Mouse (Mus musculus): ENCODE results near the gene Ccdc87. TPM values are rescaled to one million over a fixed set of nuclear protein-coding genes. Genes with fewer than 3 reads are reported as not detected.
"Not testable (repeated sequence)": the region's sequence is repeated elsewhere in the genome, so short reads cannot be mapped to it uniquely, and the experiment has no call there.

Gene Ccdc87
- polyA plus RNA-seq, 1 experiment from 2014 or later, result 0.36 TPM

DNA sequence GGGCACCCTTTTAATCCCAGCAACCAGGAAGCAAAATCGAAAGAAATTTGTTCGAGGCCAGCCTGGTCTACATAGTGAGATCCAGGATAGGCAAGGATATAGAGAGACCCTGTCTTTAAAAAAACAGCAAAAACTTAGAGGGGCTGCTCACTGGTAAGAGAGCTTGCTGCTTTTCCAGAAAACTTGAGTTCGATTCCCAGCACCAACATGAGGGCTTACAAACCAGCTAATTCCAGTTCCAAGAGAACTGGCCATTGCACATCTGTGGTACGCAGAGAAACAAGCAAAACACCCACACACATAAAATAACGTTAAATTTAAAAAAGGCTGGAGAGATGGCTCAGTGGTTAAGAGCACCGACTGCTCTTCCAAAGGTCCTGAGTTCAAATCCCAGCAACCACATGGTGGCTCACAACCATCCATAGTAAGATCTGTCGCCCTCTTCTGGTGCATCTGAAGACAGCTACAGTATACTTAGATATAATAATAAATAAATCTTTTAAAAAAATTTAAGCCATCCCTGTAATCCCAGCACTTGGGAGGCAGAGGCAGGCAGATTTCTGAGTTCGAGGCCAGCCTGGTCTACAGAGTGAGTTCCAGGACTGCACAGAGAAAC, 26.7 kb upstream of the Ccdc87 start:
- not testable (repeated sequence) for H3K27me3 ChIP-seq, H3K36me3 ChIP-seq, H3K9me3 ChIP-seq, ATAC-seq
- Histone ChIP-seq H3K27ac (peak overlapping the region; percentile 87; the same call in 1 of the 2 replicates), H3K4me2 (replicated peaks) (peak overlapping the region; percentile 97), H3K4me3 (replicated peaks) (peak overlapping the region; percentile 88), H3K9ac (replicated peaks) (peak overlapping the region; percentile 79), H3K4me1 (replicated peaks) (peaks cover 34% of the 10 kb centered on the region)
- WGBS, result 84% methylated on average over 8 of the region's 8 CpGs

DNA sequence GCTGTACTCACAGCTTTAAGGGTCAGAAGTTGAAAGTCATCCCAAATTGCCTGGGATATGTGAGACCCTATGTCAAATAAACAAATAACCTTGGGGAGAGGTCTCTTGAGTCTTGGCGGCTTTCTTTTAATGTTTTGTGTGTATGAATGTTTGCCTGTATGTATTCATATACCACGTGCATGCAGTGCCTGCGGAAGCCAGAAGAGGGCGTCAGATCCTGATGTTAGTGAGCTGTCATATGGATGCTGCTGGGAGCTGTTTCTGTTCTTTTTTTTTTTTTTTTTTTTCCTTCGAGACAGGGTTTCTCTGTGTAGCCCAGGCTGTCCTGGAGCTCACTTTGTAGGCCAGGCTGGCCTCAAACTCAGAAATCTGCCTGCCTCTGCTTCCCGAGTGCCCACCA, 26.2 kb upstream of the Ccdc87 start:
- H3K36me3 ChIP-seq, result no peaks in the 10 kb centered on the region
- 83% methylated on average over 6 of the region's 6 CpGs for WGBS
- peaks cover 29% of the 10 kb centered on the region for H3K4me1 ChIP-seq (replicated peaks)
- H3K27me3 ChIP-seq, result no peaks in the 10 kb centered on the region
- H3K9ac ChIP-seq (replicated peaks), result no peak overlapping the region
- H3K4me3 ChIP-seq (replicated peaks), result no peak overlapping the region
- H3K9me3 ChIP-seq, result peaks cover 7% of the 10 kb centered on the region; the same call in 1 of the 2 replicates
- ATAC-seq, result no peak
- H3K27ac ChIP-seq, result no peak overlapping the region
- no peak overlapping the region for H3K4me2 ChIP-seq (replicated peaks)

DNA sequence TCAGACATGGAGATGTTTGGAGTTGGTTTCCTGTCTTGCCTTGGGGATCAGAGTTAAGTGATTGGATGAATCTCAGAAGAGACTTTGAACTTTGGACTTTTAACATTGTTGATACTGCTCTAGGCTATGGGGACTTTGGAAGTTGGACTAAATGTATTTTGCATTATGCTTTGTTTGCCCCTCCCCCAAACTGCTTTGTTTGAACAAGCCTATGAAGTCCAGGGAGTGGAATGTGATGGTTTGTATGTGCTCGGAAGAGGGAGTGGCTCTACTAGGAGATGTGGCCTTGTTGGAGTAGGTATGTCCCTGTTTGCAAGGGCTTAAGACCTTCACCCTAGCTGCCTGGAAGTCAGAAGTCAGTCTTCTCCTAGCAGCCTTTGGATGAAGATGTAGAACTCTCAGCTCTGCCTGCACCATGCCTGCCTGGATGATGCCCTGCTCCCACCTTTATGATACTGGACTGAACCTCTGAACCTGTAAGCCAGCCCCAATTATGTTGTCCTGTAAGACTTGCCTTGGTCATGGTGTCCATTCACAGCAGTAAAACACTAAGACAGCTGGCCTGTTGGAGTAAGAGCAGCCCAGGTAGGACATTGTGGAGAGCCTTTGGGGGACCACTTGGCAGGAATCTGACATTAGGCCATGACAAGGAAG, 21.9 kb upstream of the Ccdc87 start:
- 64% methylated on average over 1 of the region's 1 CpGs for WGBS
- Histone ChIP-seq H3K27me3 (no peaks in the 10 kb centered on the region), H3K27ac (no peak overlapping the region), H3K4me2 (replicated peaks) (no peak overlapping the region), H3K36me3 (no peaks in the 10 kb centered on the region), H3K9ac (replicated peaks) (no peak overlapping the region), H3K4me3 (replicated peaks) (no peak overlapping the region), H3K9me3 (peaks cover 7% of the 10 kb centered on the region; the same call in 1 of the 2 replicates), H3K4me1 (replicated peaks) (0 out of 2 replicates have a peak, but pooled peaks cover under 1% of the 10 kb centered on the region)
- no peak for ATAC-seq

DNA sequence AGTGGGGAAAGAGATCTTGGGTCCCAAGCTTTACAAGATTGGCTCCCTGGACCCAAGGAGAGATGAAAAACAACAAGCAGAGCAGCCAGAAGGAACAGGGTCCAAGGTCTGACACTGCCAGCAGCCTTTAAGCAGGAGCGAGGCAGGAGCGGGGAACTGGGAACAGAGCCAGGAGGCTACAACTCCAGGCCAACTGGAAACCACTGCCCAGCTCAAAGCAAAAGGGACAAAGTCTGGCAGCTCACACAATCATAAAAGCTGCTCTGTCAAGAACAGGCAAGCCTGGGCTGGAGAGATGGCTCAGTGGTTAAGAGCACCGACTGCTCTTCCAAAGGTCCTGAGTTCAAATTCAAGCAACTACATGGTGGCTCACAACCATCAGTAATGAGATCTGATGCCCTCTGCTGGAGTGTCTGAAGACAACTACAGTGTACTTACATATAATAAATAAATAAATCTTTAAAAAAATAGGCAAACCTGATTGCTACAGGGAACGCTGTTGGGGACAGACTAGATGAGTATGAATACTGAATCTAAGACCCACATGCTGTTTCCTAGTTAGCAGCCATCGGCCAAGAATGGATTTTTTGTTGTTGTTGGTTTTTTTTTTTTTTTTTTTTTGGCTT, 18.4 kb upstream of the Ccdc87 start:
- Histone ChIP-seq H3K9me3 (peaks cover under 1% of the 10 kb centered on the region; the same call in 1 of the 2 replicates), H3K27me3 (no peaks in the 10 kb centered on the region), H3K4me1 (replicated peaks) (no peaks in the 10 kb centered on the region), H3K36me3 (peaks cover 17% of the 10 kb centered on the region), H3K27ac (no peak overlapping the region), H3K4me2 (replicated peaks) (no peak overlapping the region), H3K9ac (replicated peaks) (no peak overlapping the region), H3K4me3 (replicated peaks) (no peak overlapping the region)
- WGBS, result 85% methylated on average over 5 of the region's 5 CpGs
- no peak for ATAC-seq

DNA sequence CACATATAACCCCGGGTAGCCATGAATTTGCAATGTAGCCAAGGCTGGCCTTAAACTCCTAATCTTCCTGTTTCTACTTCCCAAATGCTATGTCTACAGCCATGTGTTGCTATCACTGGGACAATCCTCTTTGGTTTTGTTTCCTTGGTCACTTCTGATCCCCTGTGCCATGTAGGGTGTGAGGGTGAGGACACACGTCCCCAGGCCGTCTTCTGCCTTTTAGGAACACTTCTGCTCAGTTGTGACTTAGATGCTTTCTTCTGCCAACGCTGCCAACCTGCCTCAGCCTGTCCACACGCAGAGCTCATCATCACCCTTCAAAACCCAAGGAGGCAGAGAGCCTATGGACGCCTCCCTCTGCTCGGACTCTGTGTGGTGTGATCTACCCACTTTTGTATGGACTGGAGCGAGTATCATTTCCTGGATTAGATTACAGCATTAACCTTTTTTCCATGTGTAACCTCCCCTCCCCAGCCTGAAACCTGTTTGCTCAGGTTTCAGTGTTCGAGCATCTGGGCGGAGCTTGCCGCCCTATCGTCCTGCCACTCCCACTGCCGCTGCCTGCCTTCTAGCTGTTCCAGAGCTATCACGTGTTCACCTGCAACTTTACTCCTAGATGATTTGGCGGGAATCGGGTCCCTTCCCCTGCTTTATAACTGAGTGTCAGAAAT, 10.6 kb upstream of the Ccdc87 start:
- no peak overlapping the region for H3K27ac ChIP-seq
- no peak overlapping the region for H3K4me3 ChIP-seq (replicated peaks)
- peaks cover 32% of the 10 kb centered on the region for H3K36me3 ChIP-seq
- no peaks in the 10 kb centered on the region for H3K9me3 ChIP-seq
- 69% methylated on average over 16 of the region's 16 CpGs for WGBS
- no peak overlapping the region for H3K9ac ChIP-seq (replicated peaks)
- no peak for ATAC-seq
- H3K4me2 ChIP-seq (replicated peaks), result no peak overlapping the region
- H3K27me3 ChIP-seq, result no peaks in the 10 kb centered on the region
- H3K4me1 ChIP-seq (replicated peaks), result peaks cover 7% of the 10 kb centered on the region

DNA sequence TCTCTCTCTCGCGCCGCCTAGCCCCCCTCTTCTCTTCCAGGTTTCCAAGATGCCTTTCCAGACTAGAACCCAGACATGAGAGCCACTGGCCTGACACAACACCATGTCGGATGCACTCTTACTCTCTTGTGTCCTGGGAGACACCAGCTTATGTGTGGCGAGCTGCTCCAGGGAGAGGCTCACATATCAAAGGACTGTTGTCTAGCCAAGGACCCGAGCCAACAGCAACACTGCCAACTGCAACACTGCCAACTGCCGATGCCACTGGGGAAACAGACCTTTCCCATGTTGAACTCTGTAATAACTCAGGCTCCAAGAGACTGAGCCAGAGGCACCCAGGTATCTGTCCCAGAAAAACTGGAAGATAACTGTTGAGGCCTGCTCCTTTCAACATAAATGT, 10.0 kb upstream of the Ccdc87 start:
- Histone ChIP-seq H3K4me1 (replicated peaks) (peaks cover 7% of the 10 kb centered on the region), H3K4me2 (replicated peaks) (no peak overlapping the region), H3K36me3 (peaks cover 32% of the 10 kb centered on the region), H3K9ac (replicated peaks) (no peak overlapping the region), H3K27me3 (no peaks in the 10 kb centered on the region), H3K27ac (no peak overlapping the region), H3K9me3 (no peaks in the 10 kb centered on the region), H3K4me3 (replicated peaks) (no peak overlapping the region)
- no peak for ATAC-seq
- WGBS, result 64% methylated on average over 7 of the region's 7 CpGs

DNA sequence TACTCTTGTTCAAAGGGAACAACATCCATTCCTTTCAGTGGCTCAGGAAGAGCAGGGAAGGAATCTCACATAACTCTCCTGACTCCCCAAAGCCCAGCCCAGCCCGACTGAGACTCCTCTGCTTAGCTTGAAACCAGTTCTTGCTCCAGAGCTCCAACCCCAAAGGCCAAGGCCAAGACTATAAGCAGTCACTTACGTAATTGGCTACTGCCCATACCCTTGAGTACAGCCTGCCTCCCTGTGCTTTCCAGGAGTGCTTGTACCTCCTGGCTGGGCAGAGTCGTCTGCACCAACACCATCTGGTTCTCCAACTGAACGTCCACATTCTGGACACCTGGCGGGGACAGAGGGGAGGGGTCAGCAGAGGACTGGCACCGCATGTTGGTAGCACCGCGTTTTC, 5.2 kb upstream of the Ccdc87 start:
- no peak overlapping the region for H3K4me2 ChIP-seq (replicated peaks)
- H3K36me3 ChIP-seq, result peaks cover 10% of the 10 kb centered on the region; the same call in 1 of the 2 replicates
- no peaks in the 10 kb centered on the region for H3K27me3 ChIP-seq
- no peak overlapping the region for H3K27ac ChIP-seq
- 90% methylated on average over 8 of the region's 8 CpGs for WGBS
- ATAC-seq, result no peak
- no peak overlapping the region for H3K4me3 ChIP-seq (replicated peaks)
- no peak overlapping the region for H3K9ac ChIP-seq (replicated peaks)
- no peaks in the 10 kb centered on the region for H3K9me3 ChIP-seq
- peaks cover 19% of the 10 kb centered on the region for H3K4me1 ChIP-seq (replicated peaks)

DNA sequence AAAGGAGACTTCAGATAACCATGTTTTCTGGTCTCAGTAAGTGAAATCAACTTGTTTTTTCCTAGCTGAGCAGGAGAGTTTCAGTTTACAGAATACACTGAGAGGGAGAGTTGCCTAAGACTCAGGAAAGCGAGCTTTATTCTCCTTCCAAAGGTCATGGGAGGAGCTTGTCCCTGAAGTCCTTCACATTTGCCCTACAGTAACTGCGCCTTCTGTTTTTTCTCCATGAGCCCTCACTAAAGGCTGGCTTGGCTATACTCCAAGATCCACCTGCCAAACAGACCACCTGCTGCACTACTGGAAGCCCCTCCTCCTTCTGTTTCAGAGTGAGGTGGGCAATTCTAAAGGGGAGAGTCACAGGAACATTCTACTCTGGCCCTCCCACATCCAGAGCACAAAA, 3.1 kb upstream of the Ccdc87 start:
- H3K4me1 ChIP-seq (replicated peaks), result peaks cover 26% of the 10 kb centered on the region
- peaks cover 16% of the 10 kb centered on the region for H3K27me3 ChIP-seq
- no peak overlapping the region for H3K4me2 ChIP-seq (replicated peaks)
- no peak overlapping the region for H3K27ac ChIP-seq
- 0 out of 2 replicates have a peak, but pooled peaks cover 5% of the 10 kb centered on the region for H3K36me3 ChIP-seq
- WGBS, result 83% methylated on average over 2 of the region's 2 CpGs
- no peak overlapping the region for H3K9ac ChIP-seq (replicated peaks)
- H3K9me3 ChIP-seq, result no peaks in the 10 kb centered on the region
- no peak for ATAC-seq
- H3K4me3 ChIP-seq (replicated peaks), result no peak overlapping the region

DNA sequence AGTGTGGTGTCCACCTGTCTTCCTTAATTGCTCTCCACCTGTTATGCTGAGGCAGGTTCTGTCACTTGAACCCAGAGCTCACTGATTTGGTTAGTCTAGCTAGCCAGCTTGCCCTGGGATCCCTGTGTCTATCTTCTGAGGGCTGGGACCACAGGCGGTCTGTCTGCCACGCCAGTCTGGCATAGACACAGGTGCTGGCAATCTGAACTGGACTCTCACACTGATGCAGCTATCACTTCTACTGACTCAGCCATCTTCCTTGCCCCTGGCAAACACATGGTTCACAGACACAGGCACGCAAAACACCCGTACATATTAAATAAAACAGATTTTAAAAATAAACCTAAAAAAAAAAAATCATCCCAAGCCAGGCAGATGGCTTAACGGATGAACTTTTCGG, 2.1 kb upstream of the Ccdc87 start:
- WGBS, result 92% methylated on average over 6 of the region's 6 CpGs
- H3K4me2 ChIP-seq (replicated peaks), result no peak overlapping the region
- peaks cover 26% of the 10 kb centered on the region for H3K27me3 ChIP-seq
- no peak overlapping the region for H3K4me3 ChIP-seq (replicated peaks)
- no peak overlapping the region for H3K27ac ChIP-seq
- H3K9ac ChIP-seq (replicated peaks), result no peak overlapping the region
- ATAC-seq, result no peak
- H3K36me3 ChIP-seq, result 0 out of 2 replicates have a peak, but pooled peaks cover 4% of the 10 kb centered on the region
- H3K9me3 ChIP-seq, result no peaks in the 10 kb centered on the region
- peaks cover 26% of the 10 kb centered on the region for H3K4me1 ChIP-seq (replicated peaks)

DNA sequence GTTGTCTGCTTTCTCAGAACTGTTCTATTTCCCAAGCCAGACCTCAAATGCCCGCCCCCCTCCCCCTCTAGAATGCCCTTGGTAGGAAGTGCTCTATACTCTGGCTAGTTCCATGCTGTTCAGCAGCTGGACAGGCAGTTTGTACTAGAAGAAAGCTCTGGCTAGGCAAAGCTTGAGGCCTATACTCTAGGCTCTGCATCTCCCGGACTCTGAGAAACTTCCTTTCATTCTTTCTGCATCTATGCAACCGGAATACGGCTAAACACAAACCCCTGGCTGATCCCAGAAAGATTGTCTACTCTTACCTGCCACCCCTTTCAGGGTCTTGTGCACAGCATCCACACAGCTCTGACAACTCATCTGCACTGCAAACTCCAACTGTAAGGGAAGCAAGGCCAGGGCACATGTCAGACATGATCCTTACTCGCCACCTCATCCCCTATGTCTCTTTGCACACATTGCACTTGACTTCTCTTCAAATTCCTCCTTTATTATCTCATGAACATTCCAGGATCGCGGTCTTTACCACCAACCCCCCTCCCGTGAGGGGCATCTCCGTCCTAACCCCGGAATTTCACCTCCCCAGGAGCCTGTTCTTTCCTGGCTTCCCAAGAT, 533 bp upstream of the Ccdc87 start:
- Histone ChIP-seq H3K9ac (replicated peaks) (peak overlapping the region; percentile 80), H3K9me3 (no peaks in the 10 kb centered on the region), H3K4me2 (replicated peaks) (peak overlapping the region; percentile 97), H3K27ac (no peak overlapping the region), H3K4me3 (replicated peaks) (peak overlapping the region; percentile 61), H3K4me1 (replicated peaks) (peaks cover 19% of the 10 kb centered on the region), H3K36me3 (no peaks in the 10 kb centered on the region), H3K27me3 (peaks cover 31% of the 10 kb centered on the region)
- ATAC-seq, result no peak
- WGBS, result 36% methylated on average over 10 of the region's 10 CpGs

DNA sequence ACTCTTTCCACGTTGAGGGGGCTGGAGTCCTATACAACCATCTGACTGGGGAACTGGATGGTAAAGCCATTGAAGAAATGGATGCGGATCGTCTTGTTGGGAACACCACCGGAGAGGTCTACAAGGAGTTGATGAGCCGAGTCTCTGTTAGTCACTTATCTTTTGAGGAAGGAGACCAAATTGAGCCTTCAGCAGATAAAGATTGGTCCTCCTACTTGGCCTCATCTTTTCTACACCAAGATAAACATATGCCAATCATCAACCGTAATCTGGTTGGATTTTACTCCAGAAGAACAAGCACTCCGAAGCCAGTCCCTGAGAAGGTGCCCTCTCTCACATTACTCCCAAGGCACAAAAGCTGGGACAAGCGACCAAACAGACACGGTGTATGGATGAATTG, 1.7 kb downstream of the Ccdc87 start:
- 84% methylated on average over 9 of the region's 9 CpGs for WGBS
- ATAC-seq, result no peak
- H3K9ac ChIP-seq (replicated peaks), result no peak overlapping the region
- H3K36me3 ChIP-seq, result no peaks in the 10 kb centered on the region
- H3K4me3 ChIP-seq (replicated peaks), result no peak overlapping the region
- H3K27ac ChIP-seq, result no peak overlapping the region
- peaks cover 19% of the 10 kb centered on the region for H3K4me1 ChIP-seq (replicated peaks)
- H3K27me3 ChIP-seq, result peaks cover 31% of the 10 kb centered on the region
- H3K9me3 ChIP-seq, result no peaks in the 10 kb centered on the region
- no peak overlapping the region for H3K4me2 ChIP-seq (replicated peaks)

DNA sequence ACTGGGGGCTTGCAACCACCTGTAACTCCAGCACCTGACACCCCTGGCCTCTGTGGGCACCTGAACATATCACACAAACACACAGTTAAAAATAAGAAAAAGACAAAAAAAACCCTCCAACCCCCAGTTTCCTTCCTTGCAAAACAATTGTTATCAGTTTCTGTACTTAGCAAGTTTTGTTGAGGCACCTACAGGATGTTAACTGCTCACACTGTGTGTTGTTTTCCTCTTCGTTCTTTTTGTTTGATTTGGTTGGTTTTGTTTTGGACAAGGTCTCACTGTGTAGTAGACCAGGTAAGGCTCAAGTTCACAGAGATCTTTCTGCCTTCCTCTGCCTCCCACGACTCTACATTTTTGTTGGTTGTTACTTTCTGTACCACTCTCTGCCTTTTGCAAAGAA, 3.4 kb downstream of the Ccdc87 start:
- no peaks in the 10 kb centered on the region for H3K36me3 ChIP-seq
- H3K4me2 ChIP-seq (replicated peaks), result no peak overlapping the region
- H3K27me3 ChIP-seq, result peaks cover 31% of the 10 kb centered on the region
- no peak overlapping the region for H3K9ac ChIP-seq (replicated peaks)
- no peak for ATAC-seq
- H3K4me1 ChIP-seq (replicated peaks), result peaks cover 19% of the 10 kb centered on the region
- 74% methylated on average over 2 of the region's 2 CpGs for WGBS
- no peak overlapping the region for H3K4me3 ChIP-seq (replicated peaks)
- no peak overlapping the region for H3K27ac ChIP-seq
- no peaks in the 10 kb centered on the region for H3K9me3 ChIP-seq
